Mouse (Mus musculus): ENCODE results near the gene Larp4b. TPM values are rescaled to one million over a fixed set of nuclear protein-coding genes. Genes with fewer than 3 reads are reported as not detected.

Larp4b gene
- 10 to 100 TPM; 23.7 to 32.8 TPM for polyA plus RNA-seq (2017; shearing (Covaris generic))

DNA sequence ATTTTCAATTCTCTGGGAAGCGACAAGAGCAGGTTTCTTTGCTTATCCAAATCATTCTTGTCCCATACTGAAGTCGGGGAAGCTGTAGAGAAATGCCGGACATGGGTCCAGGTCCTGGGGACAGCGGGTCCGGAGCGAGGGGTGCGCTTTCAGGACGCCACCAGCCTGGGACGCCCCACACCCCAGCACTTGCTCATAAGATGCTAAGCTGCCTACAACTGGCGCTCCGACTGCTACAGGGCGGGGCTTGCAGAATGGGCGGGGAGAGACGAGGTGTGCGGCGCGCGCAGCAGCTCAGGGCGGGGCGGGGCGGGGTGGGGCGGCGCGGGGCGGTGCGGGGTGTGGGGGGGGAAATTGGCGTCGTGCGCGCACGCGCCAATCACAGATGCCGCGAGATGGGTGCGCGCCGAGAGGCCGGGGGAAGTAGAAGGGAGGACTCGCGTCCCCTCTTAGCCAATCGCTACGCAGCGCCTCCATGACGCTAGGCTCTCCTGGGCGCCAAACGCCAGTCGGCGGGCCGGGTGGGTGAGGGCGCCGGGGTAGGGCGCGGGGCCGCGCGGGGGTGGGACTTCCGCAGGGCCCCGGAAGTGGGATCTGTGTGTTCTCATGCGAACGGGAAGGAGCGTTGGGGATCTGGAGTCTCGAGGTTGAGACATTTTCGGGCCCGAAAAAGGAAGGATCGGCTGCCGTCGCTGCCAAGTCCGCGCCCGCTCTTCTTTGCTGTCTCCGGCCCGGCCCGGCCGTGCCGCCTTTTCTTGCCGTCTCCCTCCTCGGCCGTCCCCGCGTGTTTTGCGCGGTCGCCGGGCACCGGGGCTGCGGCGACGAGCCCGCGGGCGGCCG, at the start of gene Larp4b:
Gene Larp4b (plus strand): TSS at position 566 of the 840 bp plus-strand sequence.
- peak; percentile 95 for ATAC-seq

DNA sequence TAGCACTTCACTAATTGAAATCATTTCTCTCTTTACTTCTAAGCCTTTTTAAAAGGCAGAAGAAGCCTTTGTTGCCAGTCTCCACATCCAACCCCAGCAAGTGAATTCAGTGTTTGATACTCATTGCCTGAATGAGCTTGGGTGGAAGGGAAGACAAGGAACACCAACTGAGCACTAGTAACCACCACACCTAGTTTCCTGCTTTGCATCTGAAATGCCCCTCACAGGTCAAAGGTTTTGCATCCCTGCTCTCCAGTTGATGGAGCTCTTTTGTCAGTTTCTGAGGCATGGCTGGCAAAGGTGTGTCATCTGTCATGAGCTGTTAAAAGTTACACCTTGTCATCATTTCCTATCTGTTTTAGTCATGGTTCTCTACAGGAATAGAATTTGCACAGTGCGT, 49.0 kb upstream of the Larp4b start:
- no peak for ATAC-seq

DNA sequence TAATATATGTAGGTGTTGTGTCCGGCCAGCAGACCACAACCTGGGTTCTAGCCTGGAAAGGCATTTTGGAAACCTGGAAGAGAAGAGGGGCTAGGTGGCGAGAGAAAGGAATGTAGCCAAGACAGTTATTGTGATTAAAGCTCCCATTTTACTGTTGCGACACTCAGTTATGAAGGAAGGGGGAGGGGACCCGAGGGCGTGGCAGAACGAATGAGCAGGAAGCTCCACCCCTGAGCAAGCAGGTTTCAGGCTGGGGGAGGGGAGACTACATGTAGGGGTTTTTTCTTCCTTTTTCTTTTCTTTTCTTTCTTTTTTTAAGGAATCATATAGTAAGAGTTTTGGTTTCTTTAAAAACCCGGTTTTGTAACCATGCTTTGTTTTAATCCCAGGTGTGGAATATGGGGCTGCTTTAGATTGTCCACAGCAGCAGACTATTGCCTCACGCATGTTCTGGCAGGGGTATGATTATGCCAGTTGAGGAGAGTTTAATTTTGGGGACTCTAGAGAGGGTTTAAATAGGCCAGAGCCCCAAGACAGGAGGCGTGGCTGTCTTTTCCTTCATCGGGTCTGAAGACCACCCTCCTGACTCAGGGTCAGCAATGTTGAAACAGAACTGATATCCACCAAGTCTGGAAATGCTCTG, 41.5 kb upstream of the Larp4b start:
- peak; percentile 64 for ATAC-seq

DNA sequence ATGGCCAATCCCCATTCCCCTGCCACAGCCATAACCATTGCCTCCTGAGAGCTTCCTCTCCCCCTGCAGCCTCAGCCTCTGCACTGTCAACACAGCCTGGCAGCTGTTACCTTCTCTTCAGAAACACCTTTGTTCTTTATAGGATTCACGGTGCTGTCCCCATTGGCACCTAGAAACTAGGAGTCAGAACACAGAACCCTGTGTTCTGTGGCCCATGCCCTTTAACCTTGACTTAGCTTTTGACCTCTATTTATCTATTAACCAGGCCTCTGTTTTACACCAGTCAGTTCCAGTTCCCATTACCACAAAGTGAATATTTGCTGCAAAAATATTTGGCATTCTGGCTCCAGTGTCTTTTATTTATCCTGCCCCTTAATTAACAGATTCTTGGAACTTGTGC, 36.4 kb upstream of the Larp4b start:
- ATAC-seq, result no peak

DNA sequence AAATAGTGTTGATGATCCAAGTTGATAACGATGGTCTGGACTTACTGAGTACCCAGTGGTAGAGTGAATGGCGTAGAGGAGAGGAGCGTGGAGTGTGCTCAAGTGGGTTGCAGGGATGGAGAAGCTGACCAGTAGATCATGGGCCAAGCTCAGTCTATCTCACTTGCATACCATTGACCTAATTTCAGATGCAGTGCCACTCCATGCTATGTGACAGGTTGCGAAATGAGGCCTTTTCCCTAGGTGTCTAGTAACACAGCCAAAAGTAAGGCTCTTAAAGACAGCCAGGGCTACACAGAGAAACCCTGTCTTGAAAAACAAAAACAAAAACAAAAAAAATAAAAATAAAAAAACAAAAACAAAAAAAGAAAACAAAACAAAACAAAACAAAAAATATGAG, 35.0 kb upstream of the Larp4b start:
- no peak for ATAC-seq

DNA sequence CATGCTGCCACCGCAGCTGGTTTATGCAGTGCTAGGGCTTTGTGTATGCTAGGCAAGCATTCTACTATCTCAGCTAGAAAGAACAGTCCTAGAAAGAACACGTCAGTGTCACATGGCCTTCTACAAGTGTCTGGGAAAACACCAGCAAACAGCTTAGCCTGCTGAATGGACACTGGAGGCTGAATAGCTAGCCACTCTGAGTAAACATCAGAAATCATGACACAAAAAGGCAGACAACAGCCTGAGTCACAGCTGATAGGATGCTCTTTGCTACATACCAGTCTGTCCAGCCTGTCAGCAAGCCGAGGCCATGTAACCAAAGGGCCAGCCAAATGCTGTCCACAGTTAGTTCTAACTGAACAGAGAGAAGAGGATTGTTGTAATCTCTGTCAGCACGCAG, 32.3 kb upstream of the Larp4b start:
- no peak for ATAC-seq

DNA sequence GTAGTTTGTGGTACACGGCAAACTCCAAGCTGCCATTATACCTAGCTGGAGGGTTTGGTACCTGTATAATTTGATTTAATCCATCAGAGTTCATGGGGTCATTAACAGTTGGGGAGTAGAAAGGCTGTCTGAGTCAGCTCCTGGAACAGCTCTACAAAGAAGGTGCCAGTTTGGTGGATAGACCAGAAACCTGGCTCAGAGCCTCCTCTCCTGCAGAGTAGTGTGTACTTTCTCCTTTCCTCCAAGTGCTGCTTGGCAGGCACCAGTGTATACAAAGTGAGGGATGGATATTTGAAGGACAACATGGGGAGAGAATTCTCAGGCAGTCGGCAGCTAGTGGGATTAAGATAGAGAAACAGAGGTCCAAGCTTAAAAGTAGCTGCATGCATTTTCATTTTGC, 29.5 kb upstream of the Larp4b start:
- no peak for ATAC-seq

DNA sequence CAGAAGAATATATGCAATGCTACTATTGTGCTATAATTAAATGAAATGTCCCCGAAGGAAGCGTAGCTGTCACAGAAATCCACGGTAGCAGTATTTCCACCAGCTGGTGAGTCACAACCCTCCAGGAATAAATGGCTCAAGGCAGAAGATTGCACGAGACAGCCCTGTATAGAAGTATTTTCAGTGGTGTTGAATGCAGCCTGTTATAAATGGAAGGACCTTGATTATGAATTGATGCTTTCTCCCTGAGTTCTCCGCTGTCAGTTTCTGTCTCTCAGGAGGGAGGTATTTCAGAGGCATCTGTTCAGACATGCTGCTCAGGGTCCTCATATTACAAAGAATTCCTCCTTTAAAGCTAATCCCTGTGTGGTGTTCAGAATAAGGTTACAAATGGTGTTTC, 27.6 kb upstream of the Larp4b start:
- ATAC-seq, result no peak

DNA sequence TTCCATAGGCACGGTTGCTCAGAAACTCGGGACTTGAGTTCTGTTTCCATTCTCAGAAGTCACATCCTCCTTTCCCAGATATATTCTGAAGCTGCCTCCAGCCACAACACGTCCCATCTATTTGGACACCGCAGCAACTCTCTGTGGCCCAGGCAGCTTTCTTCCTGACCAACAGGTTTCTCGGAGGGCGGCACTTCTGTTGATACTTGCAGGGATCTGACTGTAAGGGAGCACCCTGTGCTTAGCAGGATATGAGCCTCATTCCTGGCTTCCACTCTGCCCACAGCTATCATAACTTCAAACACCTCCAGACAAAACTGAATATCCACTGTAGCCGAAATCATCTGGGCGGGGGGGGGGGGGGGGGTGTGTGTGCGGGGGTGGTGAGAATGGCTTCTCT, 22.7 kb upstream of the Larp4b start:
- ATAC-seq, result no peak

DNA sequence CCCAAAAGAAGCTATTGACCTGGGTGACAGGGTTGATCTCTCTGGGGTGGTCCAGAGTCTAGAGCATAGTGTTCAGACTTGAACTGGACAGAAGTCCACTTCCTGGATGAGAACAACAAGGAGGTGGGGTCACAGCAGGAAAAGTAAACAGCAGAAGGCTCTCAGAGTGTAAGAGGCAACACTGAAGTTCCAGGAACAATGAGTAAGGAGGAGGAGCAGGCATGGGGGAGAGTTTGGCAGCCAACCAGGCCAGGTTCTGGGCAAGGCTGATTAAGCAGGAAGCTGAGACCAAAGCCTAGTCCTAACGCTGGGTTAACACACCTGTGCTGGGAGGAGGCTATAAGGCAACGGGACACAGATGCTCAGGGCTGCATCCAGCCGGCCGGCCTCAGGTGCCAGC, 19.9 kb upstream of the Larp4b start:
- no peak for ATAC-seq

DNA sequence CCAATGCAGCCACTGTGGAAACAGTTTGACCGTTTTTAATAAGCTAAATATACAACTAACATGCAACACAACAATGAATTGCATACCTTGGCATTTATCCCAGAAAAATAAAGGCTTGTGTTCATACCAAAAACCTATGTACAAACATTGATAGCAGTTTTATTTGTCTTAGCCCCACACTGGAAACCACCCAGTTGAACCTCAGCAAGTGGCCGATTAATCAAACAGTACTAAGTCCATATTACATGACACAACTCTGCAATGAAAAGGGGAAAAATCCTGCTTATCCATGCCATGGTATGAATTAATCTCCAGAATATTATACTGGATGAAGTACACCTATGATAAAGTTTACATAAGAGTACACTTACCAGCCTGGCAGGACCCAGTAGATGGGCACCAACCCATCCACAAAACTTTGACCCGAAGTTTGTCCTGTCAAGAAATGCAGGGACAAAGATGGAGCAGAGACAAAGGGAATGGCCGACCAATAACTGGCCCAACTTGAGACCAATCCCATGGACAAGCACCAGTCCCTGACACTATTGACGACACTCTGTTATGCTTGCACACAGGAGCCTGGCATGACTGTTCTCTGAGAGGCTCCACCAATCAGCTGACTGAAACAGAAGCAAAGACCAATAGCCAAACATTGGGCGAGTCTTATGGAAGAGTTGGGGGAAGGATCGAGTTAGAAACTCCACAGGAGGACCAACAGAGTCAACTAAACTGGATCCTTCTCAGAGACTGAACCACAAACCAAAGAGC, 17.7 kb upstream of the Larp4b start:
- no peak for ATAC-seq

DNA sequence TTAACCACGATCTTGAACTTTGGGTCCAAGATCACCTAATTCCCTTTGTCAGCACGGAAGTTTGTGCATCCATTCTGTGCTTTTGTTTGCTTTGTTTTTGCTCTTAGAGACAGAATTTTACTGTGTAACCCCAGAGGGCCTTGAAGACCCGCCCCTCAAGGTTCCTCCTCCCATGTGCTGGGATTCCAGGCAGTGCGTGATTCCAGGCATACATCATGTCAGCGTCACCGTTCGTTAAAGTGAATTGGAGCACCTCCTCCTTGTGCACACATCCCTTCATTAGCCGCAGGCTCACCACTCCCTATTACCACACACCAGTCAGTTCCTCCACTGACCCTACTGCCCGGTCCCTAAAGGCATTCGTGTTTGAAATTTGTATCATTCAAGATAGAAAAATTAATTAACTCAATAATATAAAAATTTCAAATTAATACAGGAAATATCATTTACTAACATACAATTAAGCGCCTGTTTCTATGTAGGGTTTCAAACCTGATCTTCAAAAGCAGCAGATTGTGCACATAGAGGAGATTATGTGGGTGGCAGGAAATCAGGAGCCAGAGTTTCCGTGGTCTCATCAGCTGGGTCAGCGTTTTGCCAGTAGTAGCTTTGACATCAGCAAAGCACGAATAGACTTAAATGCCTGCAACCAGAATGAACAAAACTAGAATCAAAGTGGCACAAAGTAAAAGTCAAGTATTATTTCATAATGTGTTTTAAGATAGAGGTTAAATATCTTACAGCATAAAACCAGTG, 11.4 kb upstream of the Larp4b start:
- ATAC-seq, result peak; percentile 84

DNA sequence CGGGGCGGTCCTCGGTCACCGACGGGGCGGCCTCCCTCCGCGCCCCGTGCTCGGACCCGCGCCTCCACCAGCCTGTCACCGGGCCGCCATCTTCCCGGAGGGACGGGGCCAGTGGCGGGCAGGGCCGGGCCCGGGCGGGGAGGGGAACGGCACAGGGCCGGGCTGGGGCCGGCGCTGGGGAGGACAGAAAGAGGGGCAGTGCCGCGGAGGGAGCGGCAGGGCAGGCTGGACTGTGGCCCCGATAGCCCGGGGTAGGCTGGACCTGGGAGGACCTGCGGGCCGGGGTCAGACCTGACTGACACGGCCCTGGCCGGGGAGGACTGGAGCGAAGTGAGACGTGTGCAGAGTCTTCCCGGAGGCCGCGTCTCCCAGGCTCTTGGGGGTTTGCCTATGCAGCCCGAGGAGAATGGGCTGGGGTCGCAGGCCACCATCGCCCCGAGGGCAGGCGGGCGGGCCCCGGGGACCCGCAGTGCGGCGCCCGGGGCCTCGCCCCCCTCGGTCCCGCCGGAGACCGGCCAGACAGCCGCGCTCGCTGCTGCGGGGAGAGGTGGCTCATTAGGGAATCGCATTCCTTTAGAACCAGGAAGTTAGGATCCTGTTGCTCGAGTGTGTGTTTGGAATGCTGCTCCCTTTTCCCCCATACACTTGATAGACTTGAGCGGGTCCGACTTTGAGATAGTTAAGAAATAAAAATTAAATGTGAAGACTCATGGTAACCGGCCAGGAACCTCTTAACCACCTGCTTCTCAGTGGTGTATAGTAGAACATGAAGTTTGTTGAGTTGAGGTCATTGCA, 702 bp downstream of the Larp4b start:
- ATAC-seq, result peak; percentile 11

DNA sequence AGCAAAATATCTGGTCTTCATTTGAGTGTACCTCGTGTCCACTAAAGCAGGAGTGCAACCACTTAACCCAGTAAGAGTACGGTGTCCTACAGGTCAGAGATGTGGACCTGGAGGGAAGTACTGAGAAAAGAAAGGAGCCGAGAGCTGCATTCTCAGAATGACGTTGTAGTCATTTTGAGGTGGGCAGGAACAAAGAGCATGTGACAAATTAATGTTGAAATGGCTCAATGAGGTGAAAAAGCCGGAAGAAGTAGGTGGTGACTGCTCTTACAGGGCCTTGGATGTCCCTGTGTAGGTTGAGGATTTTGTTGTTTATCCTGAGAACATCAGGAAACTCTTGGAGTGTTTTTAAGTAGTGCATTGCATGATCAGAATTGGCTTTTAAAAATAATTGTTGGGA, 5.6 kb downstream of the Larp4b start:
- ATAC-seq, result peak; percentile 25

DNA sequence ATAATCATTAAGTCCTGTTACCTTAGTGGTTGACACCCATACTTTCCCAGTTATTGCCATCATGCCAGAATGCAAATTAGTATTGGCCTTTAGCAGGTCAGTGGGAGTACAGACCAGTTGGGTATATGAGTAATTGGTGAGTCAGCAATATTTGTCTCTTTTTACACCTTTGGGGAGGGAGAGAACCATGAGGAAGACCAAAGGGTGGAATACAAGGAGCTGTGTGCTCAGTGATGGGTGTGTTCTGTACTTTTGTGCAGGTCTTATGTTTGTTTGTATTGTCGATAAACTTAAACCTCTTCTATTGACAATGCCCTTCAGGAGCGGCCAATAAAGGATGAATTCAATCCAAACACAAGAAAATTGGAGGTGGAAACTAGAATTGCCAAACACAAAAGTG, 6.8 kb downstream of the Larp4b start:
- ATAC-seq, result no peak

DNA sequence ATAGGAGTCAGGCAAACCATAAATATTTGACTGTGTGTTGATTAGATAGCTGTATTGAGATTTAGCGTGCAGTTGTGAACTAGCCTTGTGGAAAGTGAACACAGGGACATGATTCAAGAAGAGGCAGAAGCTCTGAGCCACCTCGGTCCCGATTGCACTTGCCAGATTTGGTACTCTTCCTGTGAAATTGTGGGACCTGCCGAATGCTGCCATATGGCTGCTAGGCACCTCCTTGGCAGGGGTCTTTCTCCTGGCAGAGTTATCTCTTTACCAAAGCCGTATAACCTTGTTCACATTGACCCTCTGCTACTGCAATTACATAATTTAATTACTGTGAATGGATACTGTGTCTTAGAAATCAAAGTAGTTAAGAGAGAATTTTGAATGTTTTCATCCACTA, 12.6 kb downstream of the Larp4b start:
- ATAC-seq, result no peak

DNA sequence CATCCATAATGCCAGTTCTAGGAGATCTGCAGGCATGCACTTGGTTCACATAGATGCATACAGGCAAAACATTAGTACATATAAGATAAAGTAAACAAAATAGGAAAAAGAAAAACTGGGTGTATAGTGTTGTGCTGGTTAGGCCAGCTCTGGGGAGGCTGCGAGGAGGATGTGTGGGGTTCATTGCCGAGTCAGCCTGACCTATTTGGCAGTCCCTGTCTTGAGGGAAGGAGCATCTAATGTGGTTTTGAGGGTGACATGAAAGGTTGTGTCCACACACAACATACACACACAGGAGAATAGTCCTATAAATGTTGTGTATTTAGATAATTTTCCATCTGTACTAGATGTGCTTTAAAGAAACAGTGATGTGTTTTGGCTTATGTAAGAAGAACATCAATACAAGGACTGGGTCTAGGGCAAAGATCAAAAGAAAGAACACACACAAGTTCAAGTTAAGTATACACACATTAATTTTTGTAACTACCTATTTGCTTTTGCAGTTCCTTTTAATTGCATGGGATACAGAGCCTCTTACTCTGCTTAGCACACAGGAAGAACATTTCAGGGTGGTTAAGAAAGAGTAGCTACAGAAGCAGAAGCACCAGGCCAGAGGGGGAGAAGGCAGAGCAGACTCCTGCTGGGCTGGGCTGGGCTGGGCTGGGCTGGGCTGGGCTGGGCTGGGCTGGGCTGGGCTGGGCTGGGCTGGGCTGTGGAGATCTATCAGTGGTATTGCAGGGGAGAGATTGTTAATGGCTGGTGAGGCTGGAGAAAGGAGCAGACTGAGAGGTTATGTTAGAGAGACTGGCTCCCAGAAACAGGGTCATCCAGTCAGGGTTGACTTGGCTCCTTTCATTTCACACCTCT, 13.5 kb downstream of the Larp4b start:
- ATAC-seq, result peak; percentile 64

DNA sequence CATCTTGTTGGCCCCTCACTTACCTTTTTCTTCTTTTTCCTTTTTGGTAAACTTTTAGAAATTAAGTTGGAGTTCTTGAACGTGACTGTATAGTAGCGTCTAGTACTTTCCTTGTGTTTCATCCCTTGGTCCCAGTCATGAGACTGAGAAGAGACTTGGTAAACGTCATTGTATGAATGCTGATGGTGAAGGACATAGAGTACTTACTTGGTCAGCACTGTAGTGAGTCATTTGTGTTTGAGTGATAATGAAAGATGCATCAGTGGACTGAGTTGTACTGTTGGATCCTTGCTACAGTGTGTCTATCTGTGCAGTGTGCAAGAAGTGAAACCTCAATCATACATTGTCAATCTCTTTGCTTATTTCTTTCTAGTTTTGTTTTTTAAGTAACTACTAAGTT, 20.1 kb downstream of the Larp4b start:
- ATAC-seq, result no peak

DNA sequence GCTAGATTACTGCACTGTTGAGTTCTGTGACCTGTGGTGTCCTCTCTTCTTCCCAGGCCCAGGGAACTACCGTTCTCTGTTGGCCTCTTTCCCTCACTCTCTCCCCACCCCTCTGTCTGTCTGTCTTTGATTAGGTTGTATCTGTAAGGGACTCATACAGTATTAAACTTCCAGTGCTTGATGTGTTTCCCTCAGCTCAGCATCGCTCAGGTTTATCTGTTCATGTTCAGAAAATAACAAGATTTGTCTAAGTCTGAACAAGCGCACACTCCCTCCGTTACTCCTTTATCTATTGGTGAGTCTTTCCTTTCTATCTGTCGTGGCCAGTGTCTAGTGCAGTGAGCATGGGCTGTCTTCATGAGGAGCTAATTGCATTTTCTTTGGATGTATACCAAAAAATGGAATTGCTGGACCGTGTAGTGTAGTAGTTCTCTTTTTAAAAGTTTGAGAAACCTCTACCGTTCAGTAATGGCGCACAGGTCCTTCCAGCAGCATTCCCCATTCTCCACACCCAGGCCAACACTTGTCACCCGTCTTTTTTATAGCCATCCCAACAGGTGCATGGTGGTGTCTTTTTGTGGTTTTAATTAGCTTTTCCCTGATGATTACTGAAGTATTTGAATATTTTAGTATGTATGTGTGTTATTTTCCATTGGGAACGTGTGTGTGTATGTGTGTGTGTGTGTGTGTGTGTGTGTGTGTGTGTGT, 27.3 kb downstream of the Larp4b start:
- ATAC-seq, result no peak

DNA sequence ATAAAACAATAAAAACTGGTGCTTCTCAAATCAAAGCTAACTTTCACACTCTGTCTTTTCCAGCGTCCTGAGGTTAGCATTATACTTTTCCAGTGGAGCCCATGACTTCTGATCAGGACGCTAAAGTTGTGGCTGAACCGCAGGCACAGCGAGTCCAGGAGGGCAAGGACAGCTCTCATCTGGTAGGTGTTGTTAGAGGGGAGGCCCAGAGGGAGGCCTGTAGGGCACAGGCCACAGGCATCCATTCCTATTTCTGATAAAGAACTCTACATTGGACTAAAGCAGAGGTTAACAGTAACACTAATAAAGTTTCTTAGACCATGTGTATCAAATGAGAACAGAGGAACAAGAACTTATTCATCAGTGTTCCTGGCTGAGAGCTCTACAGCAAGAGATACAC, 28.4 kb downstream of the Larp4b start:
- no peak for ATAC-seq
